Mouse (Mus musculus): ENCODE measurements around the gene Aig1.

Gene Aig1

GRCm38 (mm10) chr10:13782235-13782757, 86.5 kb downstream of the Aig1 start:
- no peak for DNase-seq (ENCODE audit: low read depth, low spot score)

- peak; percentile 3 for DNase-seq (ENCODE audit: low read depth, low spot score)
Observed at GRCm38 (mm10) chr10:13776014-13776413, 92.8 kb downstream of the Aig1 start.

- DNase-seq (ENCODE audit: low read depth, low spot score): no peak
Observed at GRCm38 (mm10) chr10:13775411-13775810, 93.4 kb downstream of the Aig1 start.

- DNase-seq (ENCODE audit: low read depth, low spot score): no peak
Observed at GRCm38 (mm10) chr10:13774910-13775309, 93.9 kb downstream of the Aig1 start.

- no peak for DNase-seq (ENCODE audit: low read depth, low spot score)
Observed at GRCm38 (mm10) chr10:13770720-13771119, 98.1 kb downstream of the Aig1 start.

GRCm38 (mm10) chr10:13769789-13770188, 99.0 kb downstream of the Aig1 start:
- DNase-seq (ENCODE audit: low read depth, low spot score): no peak

- no peak for DNase-seq (ENCODE audit: low read depth, low spot score)
Observed at GRCm38 (mm10) chr10:13768866-13769265, 99.9 kb downstream of the Aig1 start.

- DNase-seq (ENCODE audit: low read depth, low spot score): no peak
Observed at GRCm38 (mm10) chr10:13767076-13767475, 101.7 kb downstream of the Aig1 start.

GRCm38 (mm10) chr10:13763151-13763550, 105.6 kb downstream of the Aig1 start:
- no peak for DNase-seq (ENCODE audit: low read depth, low spot score)

GRCm38 (mm10) chr10:13754712-13755111, 114.1 kb downstream of the Aig1 start:
- no peak for DNase-seq (ENCODE audit: low read depth, low spot score)

GRCm38 (mm10) chr10:13753777-13754176, 115.0 kb downstream of the Aig1 start:
- DNase-seq (ENCODE audit: low read depth, low spot score): no peak

- DNase-seq (ENCODE audit: low read depth, low spot score): no peak
Observed at GRCm38 (mm10) chr10:13739494-13740140, 129.2 kb downstream of the Aig1 start.

- no peak for DNase-seq (ENCODE audit: low read depth, low spot score)
Observed at GRCm38 (mm10) chr10:13730039-13730748, 138.6 kb downstream of the Aig1 start.

GRCm38 (mm10) chr10:13727676-13728075, 141.1 kb downstream of the Aig1 start:
- no peak for DNase-seq (ENCODE audit: low read depth, low spot score)

- DNase-seq (ENCODE audit: low read depth, low spot score): no peak
Observed at GRCm38 (mm10) chr10:13726206-13726605, 142.6 kb downstream of the Aig1 start.

GRCm38 (mm10) chr10:13725276-13725675, 143.5 kb downstream of the Aig1 start:
- no peak for DNase-seq (ENCODE audit: low read depth, low spot score)

GRCm38 (mm10) chr10:13716132-13716531, 152.6 kb downstream of the Aig1 start:
- no peak for DNase-seq (ENCODE audit: low read depth, low spot score)

GRCm38 (mm10) chr10:13715584-13715983, 153.2 kb downstream of the Aig1 start:
- no peak for DNase-seq (ENCODE audit: low read depth, low spot score)

GRCm38 (mm10) chr10:13714920-13715293, 153.9 kb downstream of the Aig1 start:
- DNase-seq (ENCODE audit: low read depth, low spot score): no peak

GRCm38 (mm10) chr10:13714199-13714919, 154.4 kb downstream of the Aig1 start:
- no peak for DNase-seq (ENCODE audit: low read depth, low spot score)

GRCm38 (mm10) chr10:13713711-13714110, 155.1 kb downstream of the Aig1 start:
- no peak for DNase-seq (ENCODE audit: low read depth, low spot score)

- DNase-seq (ENCODE audit: low read depth, low spot score): no peak
Observed at GRCm38 (mm10) chr10:13713116-13713515, 155.7 kb downstream of the Aig1 start.
